Mouse (Mus musculus) spleen, adult 18-20 months (tissue): ENCODE results near the gene Cyth3.

Experiments used
- DNase-seq, 2 experiments: peaks; one replicate each; pipeline ENCODE4 v3.0.0; 2022; ENCODE audit warnings: mixed read lengths in 2 of 2

Cyth3 gene

DNA sequence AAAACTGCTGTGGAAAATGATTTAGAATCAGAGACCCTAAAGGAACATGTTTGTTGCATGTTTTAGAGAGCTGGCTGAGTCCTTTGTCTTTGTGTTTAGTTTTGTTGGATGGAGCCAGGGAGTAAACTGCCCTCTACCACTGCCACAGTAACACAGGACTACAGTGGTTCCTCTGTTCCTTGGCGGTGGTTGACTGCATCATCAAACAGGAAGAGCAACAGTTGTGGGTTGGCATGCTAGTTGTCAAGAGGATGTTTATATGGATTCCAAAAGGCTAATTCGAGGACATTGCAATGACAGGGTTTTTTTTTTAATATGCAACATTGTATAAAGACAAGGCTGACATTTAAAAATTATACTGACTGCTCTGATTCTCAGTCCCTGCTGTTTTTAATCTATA, 47.6 kb downstream of the Cyth3 start:
- DNase-seq, result no peak

DNA sequence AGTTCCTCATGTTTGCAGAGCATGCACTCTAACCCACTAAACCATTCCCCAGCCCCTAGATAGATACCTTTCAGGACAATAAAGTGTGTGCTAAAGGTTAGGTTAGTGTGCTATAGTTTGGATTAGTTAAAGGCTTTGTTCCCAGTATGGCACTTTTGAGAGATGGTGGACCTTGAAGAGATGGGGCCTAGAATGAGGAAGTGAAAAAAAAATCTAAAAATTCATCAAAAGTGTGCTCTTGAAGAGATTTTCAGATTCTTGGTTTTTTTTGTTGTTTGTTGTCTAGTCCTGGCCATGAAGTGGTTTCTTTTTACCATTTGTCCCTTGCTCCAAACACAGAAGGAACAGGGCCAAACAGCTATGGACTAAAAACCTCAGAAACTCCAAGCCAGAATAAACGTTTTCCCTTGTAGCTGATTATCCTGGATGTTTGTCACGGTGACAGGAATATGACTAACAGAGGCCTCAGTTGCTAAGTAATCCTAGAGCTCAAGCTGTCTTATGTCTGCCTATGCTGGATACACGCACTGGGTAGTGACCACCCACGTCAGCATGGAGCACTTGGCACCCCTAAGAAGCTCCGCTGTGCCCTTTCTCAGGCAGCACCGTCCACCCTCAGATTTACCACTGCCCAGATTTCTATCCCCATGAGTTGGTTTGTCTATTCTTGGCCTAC, 48.6 kb downstream of the Cyth3 start:
- no peak for DNase-seq

DNA sequence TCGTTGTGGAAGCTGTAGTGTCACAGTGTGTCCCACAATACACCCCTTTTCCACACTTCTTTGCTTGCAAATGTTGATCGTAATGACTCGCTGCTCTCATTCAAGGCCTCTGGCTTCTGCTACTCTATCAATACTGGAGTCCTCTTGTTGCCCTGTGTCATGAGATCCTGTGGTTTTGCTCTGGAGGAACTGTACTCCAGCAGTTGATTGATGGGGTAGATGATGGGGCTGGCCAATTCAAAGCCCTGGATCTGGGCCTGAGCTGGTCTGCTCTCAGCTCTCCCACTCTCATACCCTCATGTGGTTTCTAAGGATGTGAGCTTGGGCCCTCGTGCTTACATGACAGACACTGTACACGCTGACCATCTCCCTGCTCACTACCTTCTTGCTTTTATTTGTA, 52.3 kb downstream of the Cyth3 start:
- DNase-seq, result no peak

DNA sequence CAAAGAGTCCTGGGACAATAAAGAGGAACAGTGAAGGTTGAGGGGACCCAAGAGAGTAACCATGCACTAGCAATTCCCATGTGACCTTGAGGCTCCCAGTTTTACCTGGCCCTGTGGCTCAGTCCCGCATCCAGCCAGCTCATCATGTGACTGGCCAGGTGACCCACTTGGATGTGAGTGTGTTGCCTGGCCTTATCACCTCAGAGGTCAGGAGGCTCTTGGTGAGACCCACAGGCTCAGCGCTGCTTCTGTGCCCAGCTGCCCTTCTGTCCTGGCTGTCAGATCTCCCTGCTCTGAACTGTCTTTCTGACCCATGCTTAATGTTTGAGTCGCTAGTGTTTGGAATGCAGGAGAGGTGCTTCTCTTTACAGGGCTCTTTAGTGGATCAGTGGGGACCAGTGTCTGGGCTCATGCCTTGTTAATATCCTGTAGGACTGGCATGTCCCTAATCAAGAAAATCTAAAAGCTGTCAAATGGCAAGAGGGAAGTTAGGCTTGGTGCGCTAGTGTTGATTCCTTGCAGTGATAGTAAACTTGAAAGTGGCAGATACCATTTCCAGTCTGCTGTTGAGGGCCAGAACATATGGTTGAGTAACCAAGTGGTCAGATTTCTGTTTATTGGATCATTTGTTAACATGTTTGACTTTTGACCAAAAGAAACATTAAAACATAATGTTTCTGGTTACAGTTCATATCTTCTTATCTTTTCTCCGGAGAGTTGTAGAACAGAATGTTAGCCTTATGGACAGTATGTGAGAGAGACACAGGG, 54.2 kb downstream of the Cyth3 start:
- DNase-seq, result no peak

DNA sequence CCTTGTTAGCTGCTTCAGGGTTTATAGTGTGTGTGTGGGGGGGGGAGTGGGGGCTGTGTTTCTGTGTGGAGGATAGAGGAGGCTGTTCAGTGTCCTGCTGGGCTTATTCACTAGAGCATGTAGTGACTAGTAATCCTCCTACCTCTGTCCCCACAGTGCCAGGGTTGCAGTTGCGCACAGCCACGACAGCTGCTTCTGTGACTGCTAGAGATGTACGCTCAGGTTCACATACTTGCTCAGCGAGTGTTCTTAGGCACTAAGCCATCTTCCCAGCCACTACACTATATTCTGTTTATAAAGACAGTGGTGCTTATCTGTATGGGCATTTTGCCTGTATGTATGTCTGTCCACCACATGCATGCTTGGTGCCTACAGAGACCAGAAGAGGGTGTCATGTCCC, 55.1 kb downstream of the Cyth3 start:
- no peak for DNase-seq

DNA sequence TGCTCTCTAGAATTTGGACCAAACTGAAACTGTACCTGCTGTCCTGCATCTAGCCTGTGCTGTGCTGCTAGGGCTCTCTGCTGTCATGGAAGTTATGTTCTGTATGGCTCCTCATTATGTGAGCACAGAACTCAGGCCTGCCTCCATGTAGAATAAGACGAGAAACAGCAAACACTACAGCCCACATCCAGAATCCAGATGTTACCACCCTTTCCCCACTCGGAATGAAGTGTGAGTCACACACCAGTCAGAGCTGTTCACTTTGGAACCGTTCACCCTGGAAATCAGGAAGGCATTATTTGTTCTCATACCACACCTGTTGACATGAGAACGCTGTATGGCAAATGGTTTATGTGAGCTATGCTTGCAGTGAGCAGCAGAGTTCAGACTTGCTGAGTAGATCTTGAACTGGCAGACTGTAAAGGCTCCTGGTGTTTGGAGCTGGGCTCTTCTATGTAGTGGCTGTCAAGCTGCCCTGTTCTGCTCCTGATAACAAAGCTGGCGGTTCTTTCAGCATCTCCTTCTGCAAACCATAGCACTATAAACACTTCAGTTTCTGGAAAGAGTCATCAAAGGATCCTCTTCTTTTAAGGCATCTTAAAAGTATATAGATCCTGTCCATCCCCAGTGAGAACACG, 56.5 kb downstream of the Cyth3 start:
- DNase-seq, result no peak

DNA sequence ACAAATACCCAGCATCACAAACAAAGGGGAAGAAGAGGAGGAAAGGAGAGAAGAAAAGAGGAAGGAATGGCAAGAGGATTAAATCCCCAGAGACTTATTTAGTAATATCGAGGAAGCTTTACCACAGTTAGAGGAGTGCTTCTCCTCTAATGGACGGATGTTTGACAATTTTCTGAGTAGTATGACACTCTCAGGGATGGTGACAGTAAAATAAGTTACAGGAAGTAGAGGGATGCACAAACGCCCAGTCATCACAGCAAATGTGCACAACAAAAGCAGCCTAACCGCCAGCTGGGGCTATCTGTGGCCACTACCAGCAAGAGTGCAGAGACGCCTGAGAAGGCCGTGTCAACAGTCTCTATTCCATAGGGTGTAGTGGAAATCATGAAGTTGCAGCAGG, 57.4 kb downstream of the Cyth3 start:
- no peak for DNase-seq

DNA sequence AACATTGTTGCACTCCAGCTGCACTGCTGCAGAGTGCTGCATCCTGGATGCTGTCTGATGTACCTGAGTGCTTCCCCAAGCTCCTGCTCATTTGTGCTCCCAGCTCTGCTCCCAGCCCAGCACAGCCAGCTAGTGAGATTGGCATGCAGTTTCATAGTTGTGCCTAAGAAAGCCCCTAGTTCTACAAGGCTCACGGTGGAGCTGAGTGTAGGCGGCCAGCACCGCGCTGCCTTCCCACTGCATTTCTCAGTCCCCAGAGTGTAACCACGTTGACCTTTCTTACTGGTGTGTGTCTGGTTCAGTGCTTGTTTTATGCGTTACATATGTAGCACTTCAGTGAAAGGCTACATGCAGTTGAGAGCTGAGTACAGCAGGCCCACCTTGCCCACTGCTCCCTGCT, 61.4 kb downstream of the Cyth3 start:
- no peak for DNase-seq

DNA sequence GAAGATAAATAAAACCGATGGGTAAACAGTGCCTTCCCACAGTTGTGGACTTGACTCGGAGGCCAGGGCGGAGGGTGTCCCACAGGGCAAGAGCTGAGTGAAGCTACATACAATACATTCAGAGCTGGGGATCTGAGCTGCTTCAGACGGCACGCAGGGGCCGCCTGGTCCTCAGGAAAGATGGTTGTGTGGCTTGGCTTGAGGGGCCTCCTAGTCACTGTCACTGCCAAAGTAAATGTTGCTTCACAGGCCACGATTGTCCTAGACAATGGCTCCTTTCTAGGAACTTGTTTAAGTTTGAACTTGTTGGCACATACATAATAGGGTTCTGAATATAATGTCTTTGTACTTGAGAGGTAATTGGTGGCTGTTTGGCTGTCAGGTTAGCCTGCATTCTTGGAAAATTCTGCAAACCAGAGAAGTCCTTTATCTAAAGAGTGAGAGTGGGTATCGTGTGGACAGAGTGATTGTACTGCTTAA, 62.7 kb downstream of the Cyth3 start:
- no peak for DNase-seq

DNA sequence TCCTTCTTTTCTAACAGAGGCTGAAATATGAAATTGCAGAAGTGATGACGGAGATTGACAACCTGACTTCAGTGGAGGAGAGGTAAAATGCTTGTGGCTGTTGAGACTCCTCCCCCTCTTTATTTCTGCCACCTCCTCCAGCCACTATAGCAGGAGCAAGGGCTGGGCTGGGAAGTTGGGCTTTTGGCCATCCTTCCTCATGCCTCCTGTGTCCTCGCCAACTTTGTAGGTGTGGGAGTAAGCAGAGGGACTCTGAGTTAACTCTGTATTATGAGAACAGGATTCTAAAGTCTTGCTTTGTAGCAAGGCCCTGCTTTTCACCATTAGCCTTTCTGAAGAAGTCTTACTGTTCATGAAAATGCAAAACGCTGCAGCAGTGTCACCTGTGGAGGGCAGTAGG, 64.2 kb downstream of the Cyth3 start:
- no peak for DNase-seq

DNA sequence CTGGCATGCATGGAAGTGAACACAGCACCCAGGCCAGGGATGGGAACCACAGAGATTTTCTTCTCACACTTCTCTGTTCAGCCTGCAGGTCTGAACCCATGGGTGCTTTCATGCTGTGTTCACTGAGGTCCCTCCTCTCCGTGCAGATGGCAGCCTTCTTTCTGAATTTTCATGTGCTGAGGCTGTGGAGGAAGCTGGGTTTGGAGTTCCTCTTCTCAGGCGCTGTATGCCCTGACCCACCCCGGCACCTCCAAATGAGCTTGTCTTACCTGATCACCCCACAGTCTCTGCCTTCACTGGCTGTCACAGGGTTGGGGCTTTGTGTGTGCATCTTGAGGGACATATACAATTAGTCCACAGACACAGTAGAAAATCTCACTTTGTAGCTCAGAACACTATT, 65.3 kb downstream of the Cyth3 start:
- DNase-seq, result no peak

DNA sequence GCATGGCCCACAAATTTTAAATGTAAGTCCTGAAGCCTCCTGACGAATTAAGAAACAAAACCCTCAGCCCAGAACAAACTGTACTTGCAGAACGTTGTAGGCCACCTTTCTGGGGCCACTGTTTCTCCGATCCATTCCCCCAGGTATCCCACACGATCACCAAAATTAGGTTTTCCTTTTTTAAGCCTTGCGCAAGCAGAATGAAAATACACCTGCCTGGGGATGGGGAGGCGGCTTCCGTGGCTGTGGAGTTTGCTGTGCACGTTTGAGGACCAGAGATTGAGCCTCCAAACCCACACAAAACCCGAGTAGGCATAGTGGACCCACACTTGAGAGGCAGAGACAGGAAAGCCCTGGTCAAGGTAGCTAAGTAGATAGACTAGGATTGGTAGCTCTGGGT, 68.1 kb downstream of the Cyth3 start:
- no peak for DNase-seq

DNA sequence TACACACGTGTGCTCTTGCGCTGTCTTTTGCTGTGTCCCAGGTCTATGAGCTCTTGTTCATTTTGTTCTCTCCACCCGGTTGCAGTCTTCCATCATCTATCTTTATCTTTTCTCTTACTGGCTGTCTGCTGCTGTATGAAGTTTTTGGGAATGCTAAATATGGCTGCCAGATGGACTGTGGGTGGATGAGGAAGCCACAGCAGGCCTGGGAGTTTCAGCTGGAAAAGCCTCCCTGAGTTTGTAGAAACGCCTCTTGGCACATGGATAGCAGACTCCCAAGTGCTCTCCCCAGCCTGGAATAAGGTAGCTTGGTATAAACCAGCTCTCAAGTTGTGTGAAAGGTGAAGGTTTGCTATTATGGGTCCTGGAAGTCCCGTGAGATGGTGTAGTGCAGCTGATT, 68.7 kb downstream of the Cyth3 start:
- DNase-seq, result no peak

DNA sequence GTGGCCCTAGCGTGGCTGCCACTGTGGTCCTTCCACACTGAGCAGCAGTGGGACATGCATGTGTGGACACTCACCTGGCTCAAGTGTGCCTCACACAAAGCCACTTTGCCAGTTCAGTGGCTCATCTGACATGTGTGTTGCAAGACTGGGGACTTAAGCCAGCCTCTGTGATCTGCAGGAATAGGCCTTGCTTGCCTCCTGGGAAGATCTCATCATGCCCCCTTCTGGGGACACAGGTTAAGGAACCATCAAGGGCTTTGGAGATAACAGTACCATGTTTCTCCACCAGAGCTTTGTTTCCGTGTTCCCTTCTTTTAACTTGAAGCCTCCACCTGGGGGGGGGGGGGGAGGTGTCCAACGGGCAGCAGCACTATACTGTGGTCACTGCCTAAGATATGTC, 74.1 kb downstream of the Cyth3 start:
- DNase-seq, result no peak

DNA sequence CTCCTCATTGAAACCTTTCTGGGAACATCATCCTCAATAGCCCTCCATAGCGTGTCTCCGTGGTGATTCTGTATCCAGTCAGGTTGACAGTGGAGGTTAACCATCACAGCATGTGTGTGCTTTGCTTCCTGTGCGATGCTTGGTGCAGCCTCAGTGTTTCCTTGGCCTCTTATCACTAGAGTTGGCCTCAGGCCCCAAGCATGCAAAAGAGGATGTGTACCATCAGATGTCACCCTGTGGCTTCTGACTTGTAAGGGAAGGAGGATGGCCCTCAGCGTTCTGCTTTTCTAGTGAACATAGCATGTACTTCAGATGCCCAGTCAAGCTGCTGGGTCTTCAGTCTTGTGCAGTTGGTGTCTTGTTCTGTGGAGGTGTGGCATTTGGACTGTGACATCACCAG, 76.2 kb downstream of the Cyth3 start:
- DNase-seq, result no peak

DNA sequence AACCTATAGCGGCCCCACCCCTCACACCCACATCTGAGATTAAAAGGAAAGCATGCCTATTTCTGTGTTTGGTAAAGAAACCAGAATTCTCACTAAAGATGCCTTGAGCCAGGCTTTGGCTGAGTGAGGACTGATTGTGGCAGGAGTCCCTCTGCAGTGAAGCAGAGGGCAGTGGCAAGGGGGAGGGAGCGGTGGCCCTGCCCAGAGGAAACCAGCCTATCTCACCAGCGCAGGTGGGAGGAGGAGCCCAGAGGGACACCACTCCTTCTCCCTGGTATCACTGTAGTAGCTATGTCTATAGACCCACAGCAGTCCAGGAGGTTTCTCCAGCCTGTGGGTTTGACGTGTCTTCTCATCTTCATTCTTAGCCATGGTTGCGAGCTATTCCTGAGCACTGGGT, 78.0 kb downstream of the Cyth3 start:
- no peak for DNase-seq

DNA sequence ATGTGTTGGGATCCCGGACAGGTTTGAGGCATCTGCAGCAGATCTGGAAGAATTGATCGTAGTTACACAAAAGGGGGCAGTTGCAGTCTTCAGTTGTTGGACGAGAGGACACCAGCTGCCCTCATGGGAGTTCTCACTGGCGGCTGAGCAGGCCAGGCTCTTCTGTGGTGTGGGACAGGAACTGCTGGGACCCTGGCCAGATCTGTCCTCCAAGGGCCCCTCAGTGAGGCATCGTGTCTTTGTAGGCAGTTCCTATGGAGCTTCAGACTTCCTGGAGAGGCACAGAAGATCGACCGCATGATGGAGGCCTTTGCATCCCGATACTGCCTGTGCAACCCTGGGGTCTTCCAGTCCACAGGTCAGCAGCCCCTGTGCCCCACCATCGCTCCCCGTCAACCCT, 78.8 kb downstream of the Cyth3 start:
- no peak for DNase-seq

DNA sequence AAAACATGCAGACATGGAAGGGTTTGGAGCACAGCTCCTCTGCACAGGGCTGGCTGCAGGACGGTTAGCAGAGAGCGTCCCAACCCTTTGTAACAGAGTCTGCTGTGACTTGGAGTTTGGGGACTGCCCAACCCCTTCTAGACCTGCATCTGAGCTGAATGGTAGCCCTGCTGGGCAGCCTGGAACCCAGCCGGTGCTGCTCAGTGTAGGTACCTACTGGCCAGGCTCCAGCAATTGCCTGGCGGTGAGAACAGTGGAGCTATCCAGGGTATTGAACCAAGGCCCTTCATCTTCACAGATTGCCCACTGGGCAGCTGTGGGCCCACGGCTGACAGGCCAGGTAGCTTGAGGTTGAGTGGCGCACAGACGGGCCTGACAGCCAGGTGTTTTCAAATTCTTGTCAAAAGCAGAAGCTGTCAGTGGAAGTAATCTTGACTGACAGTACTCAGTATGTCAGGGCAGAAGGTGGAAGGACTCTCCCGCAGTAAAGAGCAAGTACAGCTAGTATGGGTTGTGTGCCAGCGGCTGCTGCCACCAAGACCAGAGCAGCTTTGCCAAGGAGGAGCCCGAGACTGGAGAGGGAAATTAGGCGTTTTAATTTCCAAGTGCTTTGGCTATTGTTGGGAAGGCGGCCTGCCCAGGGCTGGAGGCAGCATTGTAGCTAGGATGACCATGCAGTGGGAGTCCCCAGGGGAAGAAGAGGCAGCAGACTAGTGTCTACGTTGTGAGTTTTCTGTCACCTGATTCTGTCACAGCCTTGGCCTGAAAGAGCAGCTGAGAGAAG, 82.8 kb downstream of the Cyth3 start:
- no peak for DNase-seq

DNA sequence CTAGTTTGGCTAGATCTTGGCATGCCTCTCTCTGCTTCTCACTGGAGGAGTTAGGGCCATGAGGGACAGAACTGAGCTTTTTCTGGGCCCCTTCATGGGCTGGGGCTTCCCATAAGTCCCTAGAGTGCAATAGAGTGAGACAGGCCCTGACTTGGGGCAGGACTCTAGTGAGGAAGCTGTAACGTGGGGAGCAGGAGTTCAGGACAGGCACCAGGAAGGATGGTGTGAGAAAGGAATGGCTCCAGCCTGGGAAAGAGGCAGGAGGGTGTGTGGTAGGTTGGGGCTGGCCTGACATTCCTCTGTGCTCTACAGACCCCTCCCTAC, 83.4 kb downstream of the Cyth3 start:
- DNase-seq, result no peak

DNA sequence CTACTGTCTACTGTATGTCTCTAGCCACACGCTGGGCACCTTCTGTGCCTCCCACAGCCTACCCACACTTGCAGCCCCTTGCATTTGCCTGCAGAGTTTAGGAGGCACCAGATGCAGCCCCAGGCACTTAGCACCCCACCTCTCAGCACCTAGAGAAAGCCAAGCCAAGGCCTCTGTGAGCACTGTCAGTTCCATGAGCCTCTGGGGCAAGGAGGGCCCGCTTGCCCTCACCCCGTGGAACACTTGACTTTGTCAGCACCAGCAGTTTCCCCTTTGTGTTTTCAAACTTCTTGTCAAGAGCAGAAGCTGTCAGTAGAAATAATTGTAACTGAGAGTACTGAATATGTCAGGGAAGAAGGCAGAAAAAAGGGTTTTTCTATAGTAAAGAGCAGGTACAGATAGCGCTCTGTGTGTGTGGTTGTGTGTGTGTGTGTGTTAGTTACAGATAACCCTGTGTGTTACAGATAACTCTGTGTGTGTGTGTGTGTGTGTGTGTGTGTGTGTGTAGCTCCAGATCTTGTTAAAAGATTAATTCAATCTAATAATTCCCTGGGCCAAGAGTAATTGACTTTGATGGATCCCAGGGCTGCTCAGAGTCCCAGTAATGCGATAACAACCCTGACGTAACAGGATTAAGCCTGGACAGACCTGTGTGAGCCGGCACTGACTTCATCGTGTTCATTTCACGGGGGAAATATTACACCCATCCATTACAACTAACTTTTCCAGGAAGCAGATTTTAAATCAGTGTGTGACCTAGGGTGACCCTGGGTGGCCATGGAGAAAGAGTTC, 84.0 kb downstream of the Cyth3 start:
- no peak for DNase-seq

DNA sequence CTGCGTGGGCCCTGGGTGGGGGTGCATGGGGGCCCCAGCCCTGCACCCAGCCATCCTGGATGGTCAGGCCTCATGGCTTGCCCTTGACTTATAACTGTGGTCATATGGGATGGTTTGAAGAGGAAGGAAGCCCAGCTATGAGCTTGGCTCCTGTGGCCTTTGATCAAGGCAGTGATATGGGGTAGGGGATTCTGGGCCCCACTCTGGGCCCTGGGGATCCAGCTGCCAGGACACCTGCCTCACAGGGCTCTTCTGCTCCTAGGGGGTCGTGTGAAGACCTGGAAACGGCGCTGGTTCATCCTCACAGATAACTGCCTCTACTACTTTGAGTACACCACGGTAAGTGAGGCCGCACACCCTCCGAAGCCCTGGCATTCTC, 84.6 kb downstream of the Cyth3 start:
- no peak for DNase-seq

DNA sequence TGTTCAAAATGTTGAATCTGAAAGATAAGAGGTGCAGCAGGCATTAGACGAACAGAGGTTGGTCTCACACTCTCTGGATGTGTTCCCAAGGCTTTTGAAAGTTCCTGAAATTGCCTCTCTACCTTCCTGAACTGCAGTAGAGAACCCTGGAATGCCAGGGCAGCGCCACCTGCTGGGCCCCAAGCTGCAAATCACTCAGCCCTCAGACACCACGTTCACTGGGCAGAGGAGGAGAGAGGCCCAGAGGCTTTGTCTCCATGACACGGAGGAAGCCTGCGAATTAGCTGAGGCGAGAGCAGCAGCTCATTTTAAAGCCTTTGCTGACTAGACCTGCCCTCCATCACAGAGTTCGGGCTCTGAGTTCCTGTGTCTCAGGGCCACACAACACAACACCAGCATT, 89.1 kb downstream of the Cyth3 start:
- peak in 1 of 2 experiments; percentile 59 for DNase-seq
